Mouse (Mus musculus): ENCODE data around the gene Stim1. TPM values are rescaled to one million over a fixed set of nuclear protein-coding genes. Genes with fewer than 3 reads are reported as not detected.

The Stim1 gene
- polyA plus RNA-seq, 1 experiment from 2014 or later: 11.6 TPM

DNA sequence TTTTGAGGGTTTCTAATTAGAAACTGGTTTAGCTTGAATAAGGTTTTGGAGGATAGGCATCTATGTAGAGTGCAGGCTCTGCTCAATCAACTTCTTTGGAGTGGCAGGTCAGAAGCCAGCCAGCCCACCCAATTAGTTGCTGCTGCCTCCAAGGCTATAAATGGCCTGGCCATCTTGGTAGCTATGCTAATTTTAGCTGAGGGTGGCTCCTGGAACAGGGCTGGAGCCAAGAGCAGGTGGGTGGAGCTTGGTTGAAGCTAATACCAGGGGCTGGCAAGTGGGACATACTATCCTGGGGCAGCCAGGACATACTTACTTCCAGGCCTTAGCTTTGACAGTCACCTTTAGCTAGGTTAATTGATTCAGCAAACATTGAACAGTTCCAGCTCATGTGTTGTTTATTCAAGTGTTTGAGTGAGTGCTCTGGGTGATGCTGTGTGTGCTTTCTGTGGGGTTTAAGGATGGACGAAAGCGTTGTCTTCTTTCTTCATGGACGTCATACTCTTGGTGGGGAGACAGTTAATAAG lies 4.9 kb downstream of the Stim1 start:
- H3K9ac ChIP-seq: no peak overlapping the region
- no peaks in the 10 kb centered on the region for H3K36me3 ChIP-seq
- 96% methylated on average over 3 of the region's 3 CpGs for WGBS
- no peak overlapping the region for H3K4me2 ChIP-seq
- H3K4me3 ChIP-seq: no peak overlapping the region
- ATAC-seq (ENCODE audit: low read depth): no peak
- no peaks in the 10 kb centered on the region for H3K9me3 ChIP-seq
- H3K27ac ChIP-seq (replicated peaks): no peak overlapping the region
- peaks cover 11% of the 10 kb centered on the region for H3K4me1 ChIP-seq (replicated peaks)
- peaks cover 12% of the 10 kb centered on the region for H3K27me3 ChIP-seq

DNA sequence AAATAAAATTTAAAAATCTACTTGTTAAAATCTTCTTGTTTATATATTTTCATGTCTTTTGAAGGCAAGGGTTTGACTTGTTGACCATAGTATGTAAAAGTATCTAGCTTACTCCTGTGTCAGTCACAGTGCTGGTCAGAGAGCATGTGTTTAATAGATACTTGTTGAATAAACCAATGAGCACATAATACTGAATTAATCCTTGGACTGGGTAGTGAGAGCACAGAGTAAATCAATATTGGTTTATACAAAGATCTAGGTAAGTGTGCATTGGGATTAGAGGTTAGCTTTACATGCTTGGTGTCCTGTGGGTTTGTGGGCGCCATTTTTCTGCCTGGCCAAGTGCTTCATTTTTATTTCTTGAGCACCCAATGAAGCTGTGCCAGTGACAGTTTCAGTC lies 13.8 kb downstream of the Stim1 start:
- WGBS: 97% methylated on average over 1 of the region's 1 CpGs
- H3K27ac ChIP-seq (replicated peaks): no peak overlapping the region

DNA sequence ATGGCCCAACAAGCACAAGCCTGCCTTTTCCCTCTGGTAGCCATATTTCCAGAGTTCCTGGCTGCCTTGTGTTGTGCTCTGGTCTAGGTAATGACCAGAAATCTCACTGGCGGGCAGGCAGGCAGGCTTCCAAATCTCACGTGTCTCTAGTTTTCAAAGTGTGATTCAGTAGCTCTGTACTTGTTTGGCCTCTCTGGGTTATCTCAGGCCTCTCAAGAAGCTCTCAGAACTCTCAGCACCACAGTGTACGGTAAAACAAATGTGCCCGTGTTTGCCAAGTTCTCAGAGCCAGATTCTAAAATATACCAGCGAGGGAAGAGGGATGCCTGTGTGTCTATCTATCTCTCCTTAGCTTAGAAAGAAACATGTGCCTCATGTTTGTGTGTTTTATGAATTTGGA lies 14.7 kb downstream of the Stim1 start:
- WGBS: 86% methylated on average over 5 of the region's 5 CpGs
- H3K9me3 ChIP-seq: no peaks in the 10 kb centered on the region
- H3K9ac ChIP-seq: no peak overlapping the region
- H3K27me3 ChIP-seq: no peaks in the 10 kb centered on the region
- no peaks in the 10 kb centered on the region for H3K36me3 ChIP-seq
- H3K4me2 ChIP-seq: no peak overlapping the region
- no peak overlapping the region for H3K4me3 ChIP-seq
- H3K4me1 ChIP-seq (replicated peaks): no peaks in the 10 kb centered on the region
- ATAC-seq (ENCODE audit: low read depth): no peak
- H3K27ac ChIP-seq (replicated peaks): no peak overlapping the region

More for the DNA sequence above, 13.8 kb downstream of the Stim1 start:
- Histone ChIP-seq H3K4me2 (no peak overlapping the region), H3K27me3 (no peaks in the 10 kb centered on the region), H3K4me3 (no peak overlapping the region), H3K9ac (no peak overlapping the region), H3K9me3 (no peaks in the 10 kb centered on the region), H3K4me1 (replicated peaks) (no peaks in the 10 kb centered on the region), H3K36me3 (no peaks in the 10 kb centered on the region)
- ATAC-seq (ENCODE audit: low read depth): no peak

DNA sequence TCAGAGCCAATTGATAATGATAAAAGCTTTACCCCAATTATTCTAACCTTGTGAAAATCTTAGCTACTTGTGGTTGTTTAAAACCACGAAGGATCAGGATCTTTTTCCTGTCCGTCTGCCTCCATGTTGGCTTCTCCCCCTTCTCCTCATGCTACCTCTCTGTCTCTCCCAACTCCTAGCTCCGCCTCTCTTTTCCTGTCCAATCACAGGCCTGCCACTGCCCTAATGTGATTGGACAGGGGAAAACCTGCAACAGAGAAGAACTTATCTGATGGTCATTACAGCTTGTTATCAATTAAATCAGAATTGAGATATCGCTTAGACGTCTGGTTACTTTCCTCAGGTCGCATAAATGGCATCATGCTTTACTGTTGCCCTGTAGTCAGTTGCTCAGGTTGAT lies 21.9 kb downstream of the Stim1 start:
- Histone ChIP-seq H3K9me3 (no peaks in the 10 kb centered on the region), H3K4me1 (replicated peaks) (peaks cover 8% of the 10 kb centered on the region), H3K9ac (no peak overlapping the region), H3K27me3 (no peaks in the 10 kb centered on the region), H3K36me3 (no peaks in the 10 kb centered on the region), H3K4me3 (no peak overlapping the region), H3K4me2 (no peak overlapping the region), H3K27ac (replicated peaks) (no peak overlapping the region)
- 87% methylated on average over 6 of the region's 6 CpGs for WGBS
- no peak for ATAC-seq (ENCODE audit: low read depth)

DNA sequence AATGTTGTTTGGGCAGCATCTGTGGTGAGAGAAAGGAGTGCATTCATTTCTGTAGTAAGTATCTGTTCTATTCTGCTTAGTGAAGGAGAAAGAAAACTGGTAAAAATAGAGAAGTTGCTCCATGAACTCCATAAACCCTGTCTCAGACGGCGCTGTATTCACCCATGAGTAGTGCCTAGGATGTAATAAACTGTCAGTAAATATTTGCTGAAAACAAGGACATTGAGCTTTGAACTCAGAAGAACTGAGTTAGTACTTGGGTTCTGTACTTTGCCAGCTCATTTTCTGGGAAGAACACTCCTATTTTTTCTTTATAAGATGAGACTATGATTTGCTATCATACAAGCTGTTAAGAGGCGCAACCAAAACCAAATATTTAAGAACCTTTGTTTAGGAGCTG lies 24.6 kb downstream of the Stim1 start:
- Histone ChIP-seq H3K4me2 (no peak overlapping the region), H3K9ac (no peak overlapping the region), H3K27me3 (no peaks in the 10 kb centered on the region), H3K36me3 (no peaks in the 10 kb centered on the region), H3K4me3 (no peak overlapping the region), H3K9me3 (no peaks in the 10 kb centered on the region), H3K4me1 (replicated peaks) (peaks cover 8% of the 10 kb centered on the region), H3K27ac (replicated peaks) (no peak overlapping the region)
- ATAC-seq (ENCODE audit: low read depth): no peak
- WGBS: 89% methylated on average over 3 of the region's 3 CpGs

DNA sequence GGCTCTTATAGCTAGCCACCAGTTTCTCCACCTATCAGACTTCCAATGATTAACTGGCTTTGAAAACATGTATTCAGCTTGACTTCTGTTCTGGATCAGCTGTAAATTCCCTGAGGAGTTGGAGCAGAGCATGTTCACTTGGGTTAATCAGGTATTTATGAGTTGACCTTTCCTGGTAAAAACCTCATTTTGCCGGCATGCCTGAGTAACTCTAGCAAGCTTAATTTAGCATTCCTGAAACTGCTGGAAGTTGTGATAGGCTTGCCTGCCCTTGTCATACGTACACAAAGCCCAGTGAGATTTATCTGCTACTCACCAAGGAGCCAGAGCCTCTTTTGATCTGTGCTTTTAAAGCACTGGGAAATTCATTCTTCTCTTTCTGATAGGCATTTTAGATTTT lies 25.6 kb downstream of the Stim1 start:
- ATAC-seq (ENCODE audit: low read depth): no peak
- H3K27ac ChIP-seq (replicated peaks): no peak overlapping the region
- H3K9me3 ChIP-seq: no peaks in the 10 kb centered on the region
- H3K4me1 ChIP-seq (replicated peaks): peaks cover 8% of the 10 kb centered on the region
- H3K9ac ChIP-seq: no peak overlapping the region
- no peak overlapping the region for H3K4me2 ChIP-seq
- 10% methylated on average over 2 of the region's 2 CpGs for WGBS
- H3K27me3 ChIP-seq: no peaks in the 10 kb centered on the region
- H3K36me3 ChIP-seq: no peaks in the 10 kb centered on the region
- no peak overlapping the region for H3K4me3 ChIP-seq

DNA sequence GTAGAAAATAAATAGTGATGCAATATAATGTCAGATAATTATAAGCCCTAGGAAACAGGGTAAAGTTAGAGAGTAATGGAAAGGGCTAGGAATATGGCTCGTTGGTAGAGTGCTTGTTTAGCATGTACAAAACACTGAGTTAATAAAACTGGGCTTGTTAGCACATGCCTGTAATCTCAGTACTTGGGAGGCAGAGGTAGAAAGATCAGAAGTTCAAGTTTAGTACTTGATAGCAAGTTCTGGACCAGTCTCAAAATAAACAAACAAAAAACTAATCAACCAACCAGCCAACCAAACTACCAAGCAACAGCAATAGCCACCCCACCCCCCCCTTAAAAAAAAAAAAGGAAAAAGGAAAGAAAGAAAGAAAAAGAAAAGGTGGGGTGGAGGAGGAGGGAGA lies 33.2 kb downstream of the Stim1 start:
- no peaks in the 10 kb centered on the region for H3K36me3 ChIP-seq
- H3K4me3 ChIP-seq: no peak overlapping the region
- 83% methylated on average over 1 of the region's 1 CpGs for WGBS
- no peak overlapping the region for H3K9ac ChIP-seq
- H3K27me3 ChIP-seq: no peaks in the 10 kb centered on the region
- H3K9me3 ChIP-seq: no peaks in the 10 kb centered on the region
- no peak for ATAC-seq (ENCODE audit: low read depth)
- no peaks in the 10 kb centered on the region for H3K4me1 ChIP-seq (replicated peaks)
- no peak overlapping the region for H3K27ac ChIP-seq (replicated peaks)
- no peak overlapping the region for H3K4me2 ChIP-seq

DNA sequence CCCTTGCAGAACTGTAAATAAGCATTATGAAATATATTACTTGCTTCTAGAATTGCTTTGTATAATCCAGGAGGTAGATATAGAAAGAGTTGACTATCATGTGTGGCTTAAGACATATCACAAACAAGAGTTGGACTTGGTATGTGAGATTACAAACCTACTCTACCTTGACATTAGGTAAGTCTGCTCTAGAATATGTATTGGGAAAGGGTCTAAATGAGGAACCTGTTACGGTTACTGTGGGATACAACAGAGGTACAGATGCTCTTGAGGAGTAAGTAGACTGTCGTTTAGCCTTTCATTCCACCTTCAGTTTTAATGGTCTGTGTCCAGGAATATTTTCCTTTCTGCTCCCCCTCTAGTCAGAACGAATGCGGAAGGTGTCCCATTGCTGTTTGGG lies 34.9 kb downstream of the Stim1 start:
- no peaks in the 10 kb centered on the region for H3K9me3 ChIP-seq

DNA sequence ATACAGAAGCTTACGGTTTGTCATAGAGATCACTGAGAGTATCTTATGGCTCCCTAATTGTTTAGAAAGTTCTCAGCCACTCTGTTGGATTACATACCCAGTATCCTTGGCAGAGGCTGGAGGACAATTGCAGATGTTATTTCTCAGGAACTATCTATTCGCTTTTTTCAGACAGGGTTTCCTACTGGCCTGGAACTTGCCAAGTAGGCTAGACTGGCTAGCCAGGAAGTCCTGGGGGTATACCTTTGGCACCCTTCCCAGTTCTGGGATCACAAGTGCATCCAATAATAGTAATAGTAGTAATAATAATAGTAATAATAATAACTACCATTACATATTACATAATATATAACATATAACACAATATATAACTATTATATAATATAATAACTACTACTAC lies 38.0 kb downstream of the Stim1 start:
- no peak overlapping the region for H3K4me2 ChIP-seq
- H3K9me3 ChIP-seq: no peaks in the 10 kb centered on the region
- ATAC-seq (ENCODE audit: low read depth): no peak
- no peaks in the 10 kb centered on the region for H3K36me3 ChIP-seq
- no peak overlapping the region for H3K27ac ChIP-seq (replicated peaks)
- H3K4me1 ChIP-seq (replicated peaks): no peaks in the 10 kb centered on the region
- H3K27me3 ChIP-seq: no peaks in the 10 kb centered on the region
- WGBS: 83% methylated on average over 2 of the region's 2 CpGs
- no peak overlapping the region for H3K4me3 ChIP-seq
- H3K9ac ChIP-seq: no peak overlapping the region

More for the DNA sequence above, 34.9 kb downstream of the Stim1 start:
- Histone ChIP-seq H3K36me3 (no peaks in the 10 kb centered on the region), H3K4me3 (no peak overlapping the region), H3K4me2 (no peak overlapping the region), H3K4me1 (replicated peaks) (no peaks in the 10 kb centered on the region), H3K27ac (replicated peaks) (no peak overlapping the region), H3K27me3 (no peaks in the 10 kb centered on the region), H3K9ac (no peak overlapping the region)
- no peak for ATAC-seq (ENCODE audit: low read depth)
- 91% methylated on average over 4 of the region's 4 CpGs for WGBS

DNA sequence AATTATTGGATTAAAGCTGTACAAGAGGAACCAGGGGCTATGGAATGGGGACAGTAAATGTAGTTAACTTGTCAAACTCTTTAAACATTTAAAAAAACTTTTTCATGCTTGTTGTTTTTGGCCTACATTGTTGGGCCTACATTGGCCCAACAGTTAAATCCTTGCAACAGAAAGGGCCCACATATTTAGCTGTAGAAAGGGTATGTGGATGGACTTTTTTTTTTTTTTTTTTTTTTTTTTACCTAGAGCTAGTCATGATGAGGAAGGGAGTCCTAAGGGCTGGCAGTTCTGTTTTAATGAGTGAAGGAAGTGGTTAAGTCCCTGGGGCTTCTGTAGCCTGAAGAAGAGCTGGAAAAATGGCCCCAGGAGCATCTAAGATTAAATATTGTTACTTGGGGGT lies 42.7 kb downstream of the Stim1 start:
- H3K4me3 ChIP-seq: no peak overlapping the region
- H3K36me3 ChIP-seq: no peaks in the 10 kb centered on the region
- H3K27me3 ChIP-seq: no peaks in the 10 kb centered on the region
- no peaks in the 10 kb centered on the region for H3K4me1 ChIP-seq (replicated peaks)
- H3K9ac ChIP-seq: no peak overlapping the region
- no peaks in the 10 kb centered on the region for H3K9me3 ChIP-seq
- ATAC-seq (ENCODE audit: low read depth): no peak
- H3K4me2 ChIP-seq: no peak overlapping the region
- no peak overlapping the region for H3K27ac ChIP-seq (replicated peaks)

DNA sequence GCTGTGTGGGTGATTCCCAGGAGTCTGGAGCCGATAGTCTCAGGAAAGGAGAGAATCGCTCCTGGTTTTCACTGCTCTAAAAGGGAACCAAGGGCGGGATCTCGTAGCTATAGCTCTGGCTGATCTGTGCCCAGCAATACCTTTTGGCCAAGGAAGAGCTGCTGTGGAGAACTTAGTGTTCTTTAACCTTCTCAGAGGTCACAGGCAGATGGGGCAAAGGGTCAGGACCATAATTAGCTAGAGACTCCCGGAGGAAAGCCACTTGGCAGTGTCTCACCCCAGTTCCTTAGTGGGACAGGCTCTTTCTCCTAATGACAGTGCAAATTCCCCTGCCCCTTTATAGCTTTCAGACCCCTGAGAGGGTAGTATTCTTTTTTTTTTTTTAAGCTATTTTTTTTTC lies 43.2 kb downstream of the Stim1 start:
- Histone ChIP-seq H3K27me3 (no peaks in the 10 kb centered on the region), H3K36me3 (no peaks in the 10 kb centered on the region), H3K27ac (replicated peaks) (no peak overlapping the region), H3K9ac (no peak overlapping the region), H3K9me3 (no peaks in the 10 kb centered on the region), H3K4me1 (replicated peaks) (no peaks in the 10 kb centered on the region), H3K4me3 (no peak overlapping the region), H3K4me2 (no peak overlapping the region)
- no peak for ATAC-seq (ENCODE audit: low read depth)
- WGBS: 88% methylated on average over 5 of the region's 5 CpGs

DNA sequence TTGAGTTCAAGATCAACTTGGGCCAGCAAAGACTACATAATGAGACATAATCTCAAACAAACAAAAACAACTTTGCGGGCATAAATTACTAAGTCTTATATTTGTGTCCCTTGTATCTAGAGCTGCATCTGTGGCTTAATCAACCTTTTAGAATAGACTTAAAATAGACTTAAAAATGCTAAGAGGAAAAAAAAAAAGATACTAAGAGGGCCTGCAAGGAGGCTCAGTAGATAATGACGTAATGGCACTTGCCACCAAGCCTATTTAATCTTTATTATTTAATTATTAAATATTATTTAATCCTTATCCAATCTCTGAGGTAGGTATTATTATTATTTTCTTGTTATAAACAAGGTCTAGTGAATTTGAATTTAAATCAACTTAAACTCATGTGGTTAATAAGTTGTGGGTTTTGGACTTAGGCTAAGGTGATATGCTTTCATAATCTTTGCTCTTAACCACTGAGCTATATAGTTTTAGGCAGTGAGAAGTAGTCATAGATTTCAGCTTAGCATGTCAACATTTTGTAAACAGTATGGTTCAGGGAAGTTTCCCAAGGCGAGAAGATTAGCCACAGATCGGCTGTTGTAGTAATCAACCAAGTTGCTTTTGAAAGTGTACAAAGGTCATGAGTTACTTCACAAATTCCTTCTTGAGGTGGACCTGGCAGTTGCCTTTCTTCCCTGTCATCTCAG lies 45.4 kb downstream of the Stim1 start:
- H3K9ac ChIP-seq: no peak overlapping the region
- H3K36me3 ChIP-seq: no peaks in the 10 kb centered on the region
- 94% methylated on average over 4 of the region's 4 CpGs for WGBS
- no peak overlapping the region for H3K4me3 ChIP-seq
- ATAC-seq (ENCODE audit: low read depth): no peak
- no peak overlapping the region for H3K27ac ChIP-seq (replicated peaks)
- H3K9me3 ChIP-seq: no peaks in the 10 kb centered on the region
- H3K4me1 ChIP-seq (replicated peaks): no peaks in the 10 kb centered on the region
- H3K4me2 ChIP-seq: no peak overlapping the region
- H3K27me3 ChIP-seq: no peaks in the 10 kb centered on the region

DNA sequence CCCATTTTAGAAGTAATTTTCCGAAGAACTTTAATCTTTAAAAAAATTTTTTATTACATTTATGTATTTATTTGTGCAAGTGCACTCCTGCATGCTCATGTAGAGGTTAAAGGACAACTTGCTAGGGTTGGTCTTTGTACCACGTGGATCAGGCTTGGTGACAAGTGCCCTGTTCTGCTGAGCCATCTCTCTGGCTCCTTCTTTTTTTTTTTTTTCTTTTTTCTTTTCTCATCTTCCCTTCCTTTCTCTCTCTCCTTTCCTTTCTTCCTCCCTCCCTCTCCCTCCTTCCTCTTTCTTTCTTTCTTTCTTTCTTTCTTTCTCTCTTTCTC lies 45.9 kb downstream of the Stim1 start:
- Histone ChIP-seq H3K9ac (no peak overlapping the region), H3K4me3 (no peak overlapping the region), H3K4me1 (replicated peaks) (no peaks in the 10 kb centered on the region), H3K27me3 (no peaks in the 10 kb centered on the region), H3K9me3 (no peaks in the 10 kb centered on the region), H3K36me3 (no peaks in the 10 kb centered on the region), H3K27ac (replicated peaks) (no peak overlapping the region), H3K4me2 (no peak overlapping the region)
- WGBS: 86% methylated on average over 2 of the region's 2 CpGs
- ATAC-seq (ENCODE audit: low read depth): no peak

All from neural tube, embryonic 13.5 days (tissue).